Comparison of ENCODE assay signal across 8 mouse cellular contexts in the genomic region with DNA sequence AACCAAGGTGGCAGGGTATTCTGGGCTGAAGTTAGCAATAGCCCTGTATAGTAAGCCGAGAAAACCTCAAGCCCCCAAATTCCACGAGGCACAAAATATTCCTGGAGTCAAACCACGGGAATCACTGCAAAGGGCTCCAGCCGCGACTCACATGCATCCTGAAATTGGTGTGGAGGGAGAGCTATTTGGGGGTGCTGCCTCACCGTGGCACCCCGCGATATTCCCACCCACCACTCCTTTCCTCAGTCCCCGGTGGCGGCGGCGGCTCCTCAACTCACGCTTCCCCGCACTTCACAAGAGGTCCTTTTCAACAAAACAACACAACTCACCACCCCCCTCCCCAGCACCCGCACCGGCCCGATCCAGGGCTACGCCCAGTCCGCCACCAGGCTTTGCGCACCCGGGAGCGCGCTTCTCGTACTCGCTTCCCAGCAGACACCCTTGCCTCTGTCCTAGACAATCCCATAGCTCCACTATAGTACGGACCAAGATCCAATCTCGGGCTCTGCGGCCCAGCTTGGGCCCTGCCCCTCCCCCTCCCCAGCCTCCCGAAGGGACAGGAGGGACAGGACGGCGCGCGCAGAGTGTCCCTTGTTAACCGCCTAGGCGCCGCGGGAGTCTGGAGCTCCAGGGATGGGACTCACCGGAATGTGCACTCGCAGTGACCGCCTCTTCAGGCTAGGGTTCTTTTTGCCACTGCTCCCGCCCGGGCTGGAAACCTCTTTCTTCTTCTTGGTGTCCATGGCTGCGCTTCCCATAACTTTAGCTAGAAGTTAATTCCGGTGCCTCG. TPM values are rescaled to one million over a fixed set of nuclear protein-coding genes. Genes with fewer than 3 reads are reported as not detected.
DNase-seq lines count a peak whose midpoint lies in the region; ATAC-seq and TF ChIP-seq lines count a peak whose summit lies in the region.

No protein-coding gene starts in this region.

- no peaks in the 10 kb centered on the region for H3K9me3 ChIP-seq in CH12.LX (replicated peaks; ENCODE audit: low read length)
- H3K9me3 ChIP-seq in forebrain, embryonic 13.5 days (replicated peaks) = no peaks in the 10 kb centered on the region
- no peaks in the 10 kb centered on the region for H3K9me3 ChIP-seq in heart, embryonic 16.5 days (replicated peaks; ENCODE audit: control insufficient read depth, low read length)
- H3K9me3 ChIP-seq in lung, embryonic 14.5 days (ENCODE audit: low read depth, low read length) = no peaks in the 10 kb centered on the region
- H3K9me3 ChIP-seq in neural tube, embryonic 15.5 days (replicated peaks) = no peaks in the 10 kb centered on the region

- DNase-seq in CH12.LX (ENCODE audit: extremely low read depth) = no peak
- DNase-seq in brain, adult 2 months (ENCODE audit: low read depth, low spot score) = peak; percentile 61
- peak; percentile 59 to 81 for DNase-seq in kidney, postnatal 25 days
- DNase-seq in lung, embryonic 14.5 days = peak; percentile 65
- peak; percentile 57 for DNase-seq in urinary bladder, postnatal 25 days (ENCODE audit: low spot score)

- dilution Hi-C loops in CH12.LX (cut with MboI; ENCODE audit: extremely low pct_ligation_motif_present, extremely low pct_unique_long_range_greater_than_20kb, low sequenced_read_pairs) = no loop called here

- no peak for TF ChIP-seq POLR2A in CH12.LX (IDR thresholded peaks at IDR 0.05; ENCODE audit: low read depth, low read length)

- peak overlapping the region; percentile 34 to 69 (median 58) for H3K4me3 ChIP-seq in CH12.LX (replicated peaks in 1 of 3; ENCODE audit: low read depth in 2 of 3, low read length in 2 of 3, poor library complexity in 1 of 3)
- peak overlapping the region; percentile 55 for H3K4me3 ChIP-seq in forebrain, embryonic 13.5 days
- H3K4me3 ChIP-seq in heart, embryonic 16.5 days (ENCODE audit: low read length) = peak overlapping the region; percentile 83
- peak overlapping the region; percentile 51 for H3K4me3 ChIP-seq in lung, embryonic 14.5 days (ENCODE audit: low read depth, low read length)
- peak overlapping the region; percentile 57 for H3K4me3 ChIP-seq in neural tube, embryonic 15.5 days (replicated peaks)

- peak overlapping the region; percentile 73 for H3K4me2 ChIP-seq in CH12.LX (ENCODE audit: insufficient read depth, low read depth, poor library complexity, severe bottlenecking)
- H3K4me2 ChIP-seq in forebrain, embryonic 13.5 days = peak overlapping the region; percentile 99
- peak overlapping the region; percentile 99 for H3K4me2 ChIP-seq in heart, embryonic 16.5 days (ENCODE audit: low read depth, low read length)
- H3K4me2 ChIP-seq in lung, embryonic 14.5 days = peak overlapping the region; percentile 79
- peak overlapping the region; percentile 100 for H3K4me2 ChIP-seq in neural tube, embryonic 15.5 days

- no peak for TF ChIP-seq CTCF in CH12.LX (conservative IDR thresholded peaks at IDR 0.05 in 1 of 2, IDR thresholded peaks at IDR 0.05 in 1 of 2; ENCODE audit: low read depth in 2 of 2, low read length in 2 of 2)
- TF ChIP-seq CTCF in lung, embryonic 14.5 days (IDR thresholded peaks at IDR 0.05; ENCODE audit: low read depth) = no peak

- peaks cover 7 to 38% of the 10 kb centered on the region in 2 experiments; a peak in 3 of 4 replicates for H3K4me1 ChIP-seq in CH12.LX (ENCODE audit: control insufficient read depth in 1 of 2, insufficient read depth in 2 of 2)
- H3K4me1 ChIP-seq in forebrain, embryonic 13.5 days = peaks cover 21% of the 10 kb centered on the region
- peaks cover 18% of the 10 kb centered on the region for H3K4me1 ChIP-seq in heart, embryonic 16.5 days (ENCODE audit: control insufficient read depth, insufficient read depth, low read length)
- H3K4me1 ChIP-seq in lung, embryonic 14.5 days (ENCODE audit: insufficient read depth) = no peaks in the 10 kb centered on the region
- peaks cover 28% of the 10 kb centered on the region for H3K4me1 ChIP-seq in neural tube, embryonic 15.5 days

- ATAC-seq in forebrain, embryonic 13.5 days = peak; percentile 62
- peak; percentile 68 for ATAC-seq in heart, embryonic 16.5 days (replicated peaks; ENCODE audit: extremely low read depth, insufficient read depth, low FRiP score)
- ATAC-seq in lung, embryonic 14.5 days (ENCODE audit: insufficient read depth) = peak; percentile 74
- ATAC-seq in neural tube, embryonic 15.5 days (ENCODE audit: low FRiP score) = peak; percentile 67

- in situ Hi-C loops in CH12.LX (cut with MboI; ENCODE audit: low pct_ligation_motif_present, low pct_unique_long_range_greater_than_20kb, low sequenced_read_pairs) = loop anchor here (10.0 kb wide), 1 partner anchor 75 kb away; no protein-coding TSS in a partner anchor

- no peaks in the 10 kb centered on the region for H3K27me3 ChIP-seq in CH12.LX (replicated peaks)
- peaks cover 53% of the 10 kb centered on the region for H3K27me3 ChIP-seq in forebrain, embryonic 13.5 days
- H3K27me3 ChIP-seq in heart, embryonic 16.5 days (ENCODE audit: control insufficient read depth, insufficient read depth, low read length) = no peaks in the 10 kb centered on the region
- peaks cover 20% of the 10 kb centered on the region; the same call in 1 of the 2 replicates for H3K27me3 ChIP-seq in lung, embryonic 14.5 days (ENCODE audit: insufficient read depth, low read length)
- H3K27me3 ChIP-seq in neural tube, embryonic 15.5 days (replicated peaks) = peaks cover 35% of the 10 kb centered on the region

- H3K79me2 ChIP-seq in CH12.LX (replicated peaks; ENCODE audit: control insufficient read depth, extremely low read depth, insufficient read depth, poor library complexity, severe bottlenecking) = no peaks in the 10 kb centered on the region

- WGBS in forebrain, embryonic 13.5 days = under 1% methylated on average over 45 of the region's 45 CpGs
- WGBS in heart, embryonic 16.5 days = 1% methylated on average over 44 of the region's 45 CpGs
- WGBS in lung, embryonic 14.5 days = under 1% methylated on average over 45 of the region's 45 CpGs
- WGBS in neural tube, embryonic 15.5 days = under 1% methylated on average over 45 of the region's 45 CpGs

- peak overlapping the region; percentile 54; the same call in 1 of the 2 replicates for H3K9ac ChIP-seq in CH12.LX (ENCODE audit: insufficient read depth, low read depth)
- peak overlapping the region; percentile 12; the same call in 1 of the 2 replicates for H3K9ac ChIP-seq in forebrain, embryonic 13.5 days
- H3K9ac ChIP-seq in heart, embryonic 16.5 days (ENCODE audit: low read length) = peak overlapping the region; percentile 75
- H3K9ac ChIP-seq in lung, embryonic 14.5 days = peak overlapping the region; percentile 60
- peak overlapping the region; percentile 56 for H3K9ac ChIP-seq in neural tube, embryonic 15.5 days (replicated peaks)

- no peak for TF ChIP-seq RAD21 in CH12.LX (IDR thresholded peaks at IDR 0.05; ENCODE audit: low read depth, low read length)

- H3K36me3 ChIP-seq in CH12.LX (replicated peaks in 1 of 2; ENCODE audit: control insufficient read depth in 1 of 2, insufficient read depth in 1 of 2, low read length in 1 of 2) = peaks cover 0 to 20% of the 10 kb centered on the region in 2 experiments
- H3K36me3 ChIP-seq in forebrain, embryonic 13.5 days (ENCODE audit: poor library complexity, severe bottlenecking) = no peaks in the 10 kb centered on the region
- no peaks in the 10 kb centered on the region for H3K36me3 ChIP-seq in heart, embryonic 16.5 days (ENCODE audit: control insufficient read depth, insufficient read depth)
- no peaks in the 10 kb centered on the region for H3K36me3 ChIP-seq in lung, embryonic 14.5 days (ENCODE audit: insufficient read depth)
- H3K36me3 ChIP-seq in neural tube, embryonic 15.5 days = no peaks in the 10 kb centered on the region

- TF ChIP-seq EP300 in CH12.LX (IDR thresholded peaks at IDR 0.05; ENCODE audit: low read length) = no peak

- no peak overlapping the region for H3K27ac ChIP-seq in CH12.LX (ENCODE audit: insufficient read depth, low read depth)
- H3K27ac ChIP-seq in forebrain, embryonic 13.5 days = no peak overlapping the region
- H3K27ac ChIP-seq in heart, embryonic 16.5 days (ENCODE audit: low read length) = peak overlapping the region; percentile 72
- no peak overlapping the region for H3K27ac ChIP-seq in lung, embryonic 14.5 days (ENCODE audit: low read depth)
- H3K27ac ChIP-seq in neural tube, embryonic 15.5 days (replicated peaks) = no peak overlapping the region

TF ChIP-seq in CH12.LX, 34 proteins besides CTCF, POLR2A, EP300 and RAD21:
- TF ChIP-seq SIN3A (IDR thresholded peaks at IDR 0.05; ENCODE audit: low read length) (no peak), SMC3 (IDR thresholded peaks at IDR 0.05; ENCODE audit: low read depth, low read length) (no peak), CHD2 (IDR thresholded peaks at IDR 0.05; ENCODE audit: low read length) (peak; percentile 43; the same call in 1 of the 2 replicates)

RNA-seq across cellular contexts. Expression of a gene that starts 0.9 kb away (rescaled TPM):
- 4.6 and 5.9 TPM in 2 replicates for total RNA-seq in CH12.LX (2012; rRNA removed)
- total RNA-seq in CH12.LX (2014; rRNA removed) = 8.8 and 10.0 TPM in 2 replicates
- polyA plus RNA-seq in CH12.LX (2012; ENCODE audit: insufficient read length, low read depth) = 21.2 and 21.6 TPM in 2 replicates
- 63.1 and 66.3 TPM in 2 replicates for polyA plus RNA-seq in forebrain, embryonic 13.5 days (2015; fragmentation: Nextera tagmentation; extraction: Ambion mirVana)
- 104 and 125 TPM in 2 replicates for polyA plus RNA-seq in heart, embryonic 16.5 days (2015; fragmentation: Nextera tagmentation; extraction: Ambion mirVana)
- polyA plus RNA-seq in lung, embryonic 14.5 days (2014; fragmentation: Nextera tagmentation; extraction: Ambion mirVana) = 25.6 and 29.1 TPM in 2 replicates
- 88.4 and 90.9 TPM in 2 replicates for polyA plus RNA-seq in neural tube, embryonic 15.5 days (2015; fragmentation: Nextera tagmentation; extraction: Ambion mirVana)

Comparison
In these comparisons a context has a peak if more than half of its experiments do, and no peak if none do; other contexts are left out.
1. H3K9ac ChIP-seq: peak in every context shown above with its lines; median percentile 75 in heart, embryonic 16.5 days; 60 in lung, embryonic 14.5 days; 56 in neural tube, embryonic 15.5 days; 54 in CH12.LX; 12 in forebrain, embryonic 13.5 days.